Comparison of ENCODE assay signal across 8 mouse cellular contexts in the genomic region with DNA sequence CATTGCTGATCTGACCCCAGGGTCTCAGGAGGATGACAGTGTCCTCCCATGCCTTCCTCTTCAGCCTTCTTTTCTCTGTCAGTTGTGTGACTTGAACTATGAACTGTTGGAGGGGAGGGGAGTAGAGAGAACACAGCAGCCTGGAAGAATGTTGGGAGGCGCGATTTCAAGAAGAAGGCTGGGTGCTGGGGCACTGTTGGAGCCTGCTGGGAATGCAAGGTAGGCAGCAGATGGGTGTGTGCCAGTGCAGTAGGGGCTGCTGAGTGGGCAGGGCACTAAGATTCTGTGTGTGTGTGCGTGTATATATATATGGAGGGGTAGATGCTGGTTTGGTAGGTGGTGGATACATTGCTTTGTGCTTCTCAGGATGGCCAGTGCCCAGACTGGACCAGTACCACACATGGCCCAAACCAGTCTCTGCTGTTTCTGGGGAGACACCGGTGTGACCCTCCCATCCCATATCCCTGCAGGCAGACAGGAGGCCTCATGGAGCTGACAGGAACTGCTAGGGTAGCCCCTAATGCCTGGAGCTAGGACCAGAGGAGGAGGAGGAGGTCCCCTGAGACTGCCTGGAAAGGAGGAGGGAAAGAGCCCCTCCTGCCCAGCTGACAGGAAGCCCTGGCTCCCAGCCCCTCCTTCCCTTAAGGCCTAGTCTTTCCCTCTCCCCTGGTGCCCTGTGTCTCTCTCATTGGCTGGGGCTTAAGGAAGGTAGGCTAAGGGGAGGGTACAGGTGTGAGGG. TPM values are rescaled to one million over a fixed set of nuclear protein-coding genes. Genes with fewer than 3 reads are reported as not detected.
A peak's percentile ranks its signal among the peaks of the same experiment; 100 is the strongest.
DNase-seq lines count a peak whose midpoint lies in the region; ATAC-seq and TF ChIP-seq lines count a peak whose summit lies in the region.

No protein-coding gene starts in this region.

- no peak overlapping the region for H3K4me3 ChIP-seq in neural tube, embryonic 11.5 days (ENCODE audit: low read depth, low read length)
- no peak overlapping the region for H3K4me3 ChIP-seq in limb, embryonic 14.5 days (replicated peaks; ENCODE audit: low read length)

- no peak for TF ChIP-seq POLR2A in limb, embryonic 14.5 days (IDR thresholded peaks at IDR 0.05; ENCODE audit: borderline replicate concordance, extremely low read depth, insufficient read depth, insufficient read length)

- peak; percentile 52 for DNase-seq in cerebellum, adult 11-12 months
- no peak for DNase-seq in cerebellum, postnatal 4 days (ENCODE audit: low spot score in 2 of 2)
- DNase-seq in neural tube, embryonic 11.5 days (ENCODE audit: low spot score): no peak
- DNase-seq in neural tube, embryonic 10.5 days (ENCODE audit: extremely low spot score, low spot score): no peak
- DNase-seq in heart, postnatal 25 days (ENCODE audit: low spot score): peak; percentile 38
- peak; percentile 50 for DNase-seq in limb, embryonic 14.5 days (ENCODE audit: low spot score)
- DNase-seq in yolk sac, embryonic 10.5 days (ENCODE audit: low spot score): no peak
- DNase-seq in ovary, adult 18-20 months (ENCODE audit: low spot score): no peak

- ATAC-seq in neural tube, embryonic 11.5 days (ENCODE audit: insufficient read depth, low FRiP score, low TSS enrichment): no peak
- no peak for ATAC-seq in limb, embryonic 14.5 days (ENCODE audit: low FRiP score, low read depth)

- 48% methylated on average over 4 of the region's 4 CpGs for WGBS in neural tube, embryonic 11.5 days
- 56% methylated on average over 4 of the region's 4 CpGs for WGBS in limb, embryonic 14.5 days

- no peaks in the 10 kb centered on the region for H3K36me3 ChIP-seq in neural tube, embryonic 11.5 days (ENCODE audit: control insufficient read depth, insufficient read depth, low read length)
- H3K36me3 ChIP-seq in limb, embryonic 14.5 days (ENCODE audit: control insufficient read depth, insufficient read depth, low read length): peaks cover 19% of the 10 kb centered on the region

- intact Hi-C loops in heart, postnatal 25 days (cut with DNase I): no loop called here

- no peaks in the 10 kb centered on the region for H3K9me3 ChIP-seq in neural tube, embryonic 11.5 days (ENCODE audit: control insufficient read depth, low read length)
- no peaks in the 10 kb centered on the region for H3K9me3 ChIP-seq in limb, embryonic 14.5 days (ENCODE audit: control insufficient read depth, low read length)

- peaks cover 64% of the 10 kb centered on the region for H3K4me1 ChIP-seq in neural tube, embryonic 11.5 days (ENCODE audit: control insufficient read depth, insufficient read depth, low read length)
- peaks cover 75% of the 10 kb centered on the region for H3K4me1 ChIP-seq in limb, embryonic 14.5 days (ENCODE audit: control insufficient read depth, insufficient read depth, low read length)

- no peak overlapping the region; the same call in 1 of the 2 replicates for H3K9ac ChIP-seq in neural tube, embryonic 11.5 days (ENCODE audit: low read length)
- peak overlapping the region; percentile 34; the same call in 1 of the 2 replicates for H3K9ac ChIP-seq in limb, embryonic 14.5 days (ENCODE audit: low read depth, low read length, severe bottlenecking)

- H3K4me2 ChIP-seq in neural tube, embryonic 11.5 days (ENCODE audit: low read depth): 0 out of 2 replicates have a peak overlapping the region, but pooled peaks have one; percentile 16
- peak overlapping the region; percentile 13; the same call in 1 of the 2 replicates for H3K4me2 ChIP-seq in limb, embryonic 14.5 days (replicated peaks; ENCODE audit: low read depth, low read length, severe bottlenecking)

- no peaks in the 10 kb centered on the region for H3K27me3 ChIP-seq in neural tube, embryonic 11.5 days (ENCODE audit: control insufficient read depth, insufficient read depth, low read length)
- H3K27me3 ChIP-seq in limb, embryonic 14.5 days (ENCODE audit: control insufficient read depth, insufficient read depth, low read length): no peaks in the 10 kb centered on the region

- H3K27ac ChIP-seq in neural tube, embryonic 11.5 days (ENCODE audit: low read depth, low read length): no peak overlapping the region
- H3K27ac ChIP-seq in limb, embryonic 14.5 days (replicated peaks; ENCODE audit: low read depth, low read length): peak overlapping the region; percentile 20; the same call in 1 of the 2 replicates

RNA-seq across cellular contexts. Expression of gene Ahdc1, which starts 5.8 kb away (rescaled TPM):
- polyA plus RNA-seq in neural tube, embryonic 11.5 days (2014; fragmentation: Nextera tagmentation; extraction: Ambion mirVana): 6.1 and 7.2 TPM in 2 replicates
- 10 to 100 TPM; 43.2 to 50.4 TPM for total RNA-seq in heart, postnatal 25 days (2021)
- 29.6 and 41.0 TPM in 2 replicates for polyA plus RNA-seq in limb, embryonic 14.5 days (2012; rRNA removed)
- polyA plus RNA-seq in limb, embryonic 14.5 days (2014; fragmentation: Nextera tagmentation; extraction: Ambion mirVana): 12.9 and 15.6 TPM in 2 replicates

RNA-seq across cellular contexts. Expression of gene Fgr, which starts 43.0 kb away (rescaled TPM):
- 0.09 and 0.24 TPM in 2 replicates for polyA plus RNA-seq in neural tube, embryonic 11.5 days (2014; fragmentation: Nextera tagmentation; extraction: Ambion mirVana)
- total RNA-seq in heart, postnatal 25 days (2021): under 1 TPM; 0.26 to 0.39 TPM
- 0.54 and 0.64 TPM in 2 replicates for polyA plus RNA-seq in limb, embryonic 14.5 days (2012; rRNA removed)
- 0.35 and 0.62 TPM in 2 replicates for polyA plus RNA-seq in limb, embryonic 14.5 days (2014; fragmentation: Nextera tagmentation; extraction: Ambion mirVana)

Comparison
In these comparisons a context has a peak if more than half of its experiments do, and no peak if none do; other contexts are left out.
1. DNase-seq: peak in cerebellum, adult 11-12 months (single experiment), heart, postnatal 25 days (single experiment) and limb, embryonic 14.5 days (single experiment); none in cerebellum, postnatal 4 days (0 of 2), neural tube, embryonic 11.5 days (single experiment), neural tube, embryonic 10.5 days (single experiment), yolk sac, embryonic 10.5 days (single experiment) and ovary, adult 18-20 months (single experiment).